Mouse (Mus musculus) lung, adult 2 months (tissue): ENCODE results near the gene Grin3a. TPM values are rescaled to one million over a fixed set of nuclear protein-coding genes. Genes with fewer than 3 reads are reported as not detected.

Source experiments
- DNase-seq: peaks from one replicate; pipeline ENCODE4 v3.0.0; 2022
- H3K4me1 ChIP-seq: fragments of 200-500 bp; 2 replicates; pipeline ENCODE4 v1.6.1; 2011; ENCODE audit warnings: low read length; ENCODE audit not compliant: control insufficient read depth, insufficient read depth
- H3K4me3 ChIP-seq: fragments of 200-500 bp; replicated peaks from 2 replicates; pipeline ENCODE3; 2011; ENCODE audit warnings: low read depth, mild to moderate bottlenecking, control low read depth, low read length; ENCODE audit errors: extremely low read depth
- CTCF ChIP-seq: fragments of 200-500 bp; IDR thresholded peaks from 2 replicates; pipeline ENCODE4 v1.5.1; 2011; ENCODE audit warnings: mild to moderate bottlenecking, low read length, control low read depth; ENCODE audit not compliant: insufficient read depth
- POLR2A ChIP-seq: fragments of 200-500 bp; IDR thresholded peaks from 2 replicates; pipeline ENCODE4 v1.6.1; 2011; ENCODE audit warnings: low read depth, mild to moderate bottlenecking, control low read depth, low read length, borderline replicate concordance; ENCODE audit errors: extremely low read depth
- WGBS: fragments of 180-500 bp; shearing (Covaris S2); methylation state at CpG from one replicate; pipeline ENCODE4 v1.1.7; 2018; 5-methylcytosine and 5-hydroxymethylcytosine counted together
- polyA plus RNA-seq: library from polyadenylated mRNA; depleted of rRNA; stranded (reverse); fragments of >200 nt; gene quantifications from 2 replicates; pipeline ENCODE4 v1.2.3, GENCODE M21; 2012

Grin3a gene
- polyA plus RNA-seq, 1 experiment = 0.08 TPM

GRCm38 (mm10) chr4:49799338-49799737 is 46.2 kb downstream of the Grin3a start:
- DNase-seq = no peak
- WGBS = 87% methylated on average over 2 of the region's 2 CpGs
- TF ChIP-seq POLR2A (no peak), CTCF (no peak)

GRCm38 (mm10) chr4:49788971-49789370 is 56.6 kb downstream of the Grin3a start:
- DNase-seq = no peak
- Histone ChIP-seq H3K4me1 (no peaks in the 10 kb centered on the region), H3K4me3 (no peak overlapping the region)
- TF ChIP-seq POLR2A (no peak), CTCF (no peak)
- 47% methylated on average over 2 of the region's 2 CpGs for WGBS

More at GRCm38 (mm10) chr4:49799338-49799737, 46.2 kb downstream of the Grin3a start:
- H3K4me3 ChIP-seq = no peak overlapping the region
- no peaks in the 10 kb centered on the region for H3K4me1 ChIP-seq

- DNase-seq = no peak
- Histone ChIP-seq H3K4me3 (no peak overlapping the region), H3K4me1 (no peaks in the 10 kb centered on the region)
- WGBS = 74% methylated on average over 5 of the region's 5 CpGs
- TF ChIP-seq POLR2A (no peak), CTCF (no peak)
Measured at GRCm38 (mm10) chr4:49742847-49743246, 102.7 kb downstream of the Grin3a start.

GRCm38 (mm10) chr4:49741942-49742341 is 103.6 kb downstream of the Grin3a start:
- 87% methylated on average over 2 of the region's 2 CpGs for WGBS
- no peak for TF ChIP-seq POLR2A
- TF ChIP-seq CTCF = no peak
- Histone ChIP-seq H3K4me1 (no peaks in the 10 kb centered on the region), H3K4me3 (no peak overlapping the region)
- no peak for DNase-seq

GRCm38 (mm10) chr4:49740796-49741766 is 104.5 kb downstream of the Grin3a start:
- TF ChIP-seq CTCF (no peak), POLR2A (no peak)
- 72% methylated on average over 5 of the region's 5 CpGs for WGBS
- no peak for DNase-seq
- H3K4me1 ChIP-seq = no peaks in the 10 kb centered on the region
- H3K4me3 ChIP-seq = no peak overlapping the region

- DNase-seq = no peak
- Histone ChIP-seq H3K4me1 (no peaks in the 10 kb centered on the region), H3K4me3 (no peak overlapping the region)
- 58% methylated on average over 1 of the region's 1 CpGs for WGBS
- TF ChIP-seq CTCF = no peak
- TF ChIP-seq POLR2A = no peak
Measured at GRCm38 (mm10) chr4:49739561-49739960, 106.0 kb downstream of the Grin3a start.

GRCm38 (mm10) chr4:49729326-49729725 is 116.2 kb downstream of the Grin3a start:
- H3K4me1 ChIP-seq = no peaks in the 10 kb centered on the region
- no peak for TF ChIP-seq CTCF
- TF ChIP-seq POLR2A = no peak
- WGBS = 73% methylated on average over 3 of the region's 3 CpGs
- H3K4me3 ChIP-seq = no peak overlapping the region
- no peak for DNase-seq

GRCm38 (mm10) chr4:49723908-49724307 is 121.6 kb downstream of the Grin3a start:
- 91% methylated on average over 2 of the region's 2 CpGs for WGBS
- no peaks in the 10 kb centered on the region for H3K4me1 ChIP-seq
- TF ChIP-seq POLR2A (no peak), CTCF (no peak)

GRCm38 (mm10) chr4:49691405-49692194 is 153.9 kb downstream of the Grin3a start:
- DNase-seq = no peak
- 44% methylated on average over 12 of the region's 12 CpGs for WGBS
- no peak overlapping the region for H3K4me3 ChIP-seq
- TF ChIP-seq POLR2A (no peak), CTCF (no peak)
- H3K4me1 ChIP-seq = no peaks in the 10 kb centered on the region

More at GRCm38 (mm10) chr4:49723908-49724307, 121.6 kb downstream of the Grin3a start:
- no peak overlapping the region for H3K4me3 ChIP-seq
- DNase-seq = no peak
